Mouse (Mus musculus) embryo, embryonic 11 days (tissue): Measurements from ENCODE around the gene Ring1.
"Not testable (repeated sequence)": the region's sequence is repeated elsewhere in the genome, so short reads cannot be mapped to it uniquely, and the experiment has no call there.

Source experiments
- DNase-seq: peaks from one replicate; pipeline ENCODE4 v3.0.0-alpha.2; 2015

Gene Ring1

GRCm38 (mm10) chr17:34028501-34029149 is 4.1 kb upstream of the Ring1 start:
- DNase-seq: no peak

GRCm38 (mm10) chr17:34027656-34028223 is 3.3 kb upstream of the Ring1 start, which contains the start of gene H2-Ke6:
Gene H2-Ke6 (minus strand): TSS chr17:34028060.
- peak; percentile 97 for DNase-seq

- DNase-seq: no peak
Observed at GRCm38 (mm10) chr17:34026917-34027655, 2.6 kb upstream of the Ring1 start.

- DNase-seq: no peak
Observed at GRCm38 (mm10) chr17:34026221-34026620, 1.7 kb upstream of the Ring1 start.

GRCm38 (mm10) chr17:34025756-34026151 is 1.3 kb upstream of the Ring1 start:
- DNase-seq: peak; percentile 89

GRCm38 (mm10) chr17:34024861-34025755 is 628 bp upstream of the Ring1 start:
- DNase-seq: peak; percentile 78

GRCm38 (mm10) chr17:34023678-34024077 is 802 bp downstream of the Ring1 start:
- DNase-seq: no peak

- no peak for DNase-seq
Observed at GRCm38 (mm10) chr17:34022987-34023386, 1.5 kb downstream of the Ring1 start.

GRCm38 (mm10) chr17:34022414-34022783 is 2.1 kb downstream of the Ring1 start:
- no peak for DNase-seq

- no peak for DNase-seq
Observed at GRCm38 (mm10) chr17:34021539-34022413, 2.7 kb downstream of the Ring1 start.

- DNase-seq: no peak
Observed at GRCm38 (mm10) chr17:34013436-34013835, 11.0 kb downstream of the Ring1 start.

GRCm38 (mm10) chr17:34010156-34010555 is 14.3 kb downstream of the Ring1 start:
- DNase-seq: no peak

- DNase-seq: no peak
Observed at GRCm38 (mm10) chr17:34006570-34006969, 17.9 kb downstream of the Ring1 start.

- peak; percentile 54 for DNase-seq
Observed at GRCm38 (mm10) chr17:34003426-34003825, 21.1 kb downstream of the Ring1 start.

GRCm38 (mm10) chr17:34000796-34001195 is 23.7 kb downstream of the Ring1 start:
- not testable (repeated sequence) for DNase-seq

GRCm38 (mm10) chr17:34000150-34000537 is 24.3 kb downstream of the Ring1 start, which contains the start of gene H2-K1:
Gene H2-K1 (minus strand): TSS chr17:34000347.
- peak; percentile 78 for DNase-seq

GRCm38 (mm10) chr17:33999341-34000149 is 24.9 kb downstream of the Ring1 start:
- DNase-seq: peak; percentile 27

GRCm38 (mm10) chr17:33998697-33999096 is 25.8 kb downstream of the Ring1 start:
- DNase-seq: not testable (repeated sequence)

GRCm38 (mm10) chr17:33997025-33997424 is 27.5 kb downstream of the Ring1 start:
- DNase-seq: not testable (repeated sequence)

GRCm38 (mm10) chr17:33995651-33996050 is 28.8 kb downstream of the Ring1 start:
- no peak for DNase-seq

- DNase-seq: no peak
Observed at GRCm38 (mm10) chr17:33994959-33995358, 29.5 kb downstream of the Ring1 start.
